In the genomic region with DNA sequence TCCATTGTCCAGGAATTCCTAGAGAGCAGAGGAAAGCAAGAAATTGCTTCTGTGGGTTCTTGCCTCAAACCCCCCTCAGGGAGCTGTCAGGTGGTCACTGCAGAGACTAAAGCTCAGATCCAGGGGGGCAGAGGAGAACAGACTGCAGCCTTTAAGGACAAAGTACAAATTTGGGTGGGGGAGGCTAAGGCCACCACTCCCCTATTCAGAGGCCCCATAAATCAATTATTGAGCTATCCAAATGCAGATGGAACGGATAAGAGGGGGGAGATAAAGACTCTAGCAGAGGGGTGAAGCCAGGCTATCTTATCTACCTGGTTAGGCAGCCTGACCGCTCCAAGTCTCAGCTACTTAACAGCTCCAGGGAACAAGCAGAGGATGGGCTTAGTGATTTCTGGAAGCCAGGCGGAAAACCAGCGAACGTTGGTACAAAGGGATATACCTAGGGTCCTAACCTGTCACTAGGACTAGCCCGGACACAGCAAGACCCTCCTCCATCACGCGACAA, we compare ENCODE assay signal across 8 mouse cellular contexts. TPM values are rescaled to one million over a fixed set of nuclear protein-coding genes. Genes with fewer than 3 reads are reported as not detected.
DNase-seq lines count a peak whose midpoint lies in the region; ATAC-seq lines count a peak whose summit lies in the region.

No protein-coding gene starts in this region.

- H3K27ac ChIP-seq in brown adipose tissue, adult 24 weeks (replicated peaks; ENCODE audit: low read depth, low read length) = peak overlapping the region; percentile 85
- peak overlapping the region; percentile 51 for H3K27ac ChIP-seq in hindbrain, embryonic 16.5 days (ENCODE audit: low read depth, low read length)
- peak overlapping the region; percentile 100 for H3K27ac ChIP-seq in midbrain, embryonic 13.5 days

- DNase-seq in kidney, adult 11 months = peak; percentile 44
- DNase-seq in kidney, postnatal 10 days = no peak
- DNase-seq in layer of hippocampus, adult 11-12 months (ENCODE audit: low spot score) = no peak
- DNase-seq in layer of hippocampus, adult 9-11 months = no peak
- no peak for DNase-seq in right cerebral cortex, adult 2 months (ENCODE audit: low spot score in 2 of 2)

- H3K4me2 ChIP-seq in hindbrain, embryonic 16.5 days (ENCODE audit: low read length) = peak overlapping the region; percentile 97
- H3K4me2 ChIP-seq in midbrain, embryonic 13.5 days (replicated peaks) = peak overlapping the region; percentile 97

- no peaks in the 10 kb centered on the region for H3K36me3 ChIP-seq in hindbrain, embryonic 16.5 days (ENCODE audit: control insufficient read depth, insufficient read depth, low read length)
- peaks cover 44% of the 10 kb centered on the region for H3K36me3 ChIP-seq in midbrain, embryonic 13.5 days

- peaks cover 10% of the 10 kb centered on the region for H3K4me1 ChIP-seq in brown adipose tissue, adult 24 weeks (ENCODE audit: control insufficient read depth, insufficient read depth, insufficient read length, low read length)
- H3K4me1 ChIP-seq in hindbrain, embryonic 16.5 days (ENCODE audit: control insufficient read depth, insufficient read depth, low read depth, low read length) = peaks cover 59% of the 10 kb centered on the region
- H3K4me1 ChIP-seq in midbrain, embryonic 13.5 days (replicated peaks) = peaks cover 67% of the 10 kb centered on the region

- H3K4me3 ChIP-seq in brown adipose tissue, adult 24 weeks (ENCODE audit: insufficient read depth, low read depth, low read length) = peak overlapping the region; percentile 56
- peak overlapping the region; percentile 91 for H3K4me3 ChIP-seq in hindbrain, embryonic 16.5 days (ENCODE audit: low read length)
- peak overlapping the region; percentile 96 for H3K4me3 ChIP-seq in midbrain, embryonic 13.5 days (replicated peaks)

- H3K27me3 ChIP-seq in hindbrain, embryonic 16.5 days (replicated peaks; ENCODE audit: control insufficient read depth, insufficient read depth, low read length) = no peaks in the 10 kb centered on the region
- H3K27me3 ChIP-seq in midbrain, embryonic 13.5 days = no peaks in the 10 kb centered on the region

- no peaks in the 10 kb centered on the region for H3K9me3 ChIP-seq in hindbrain, embryonic 16.5 days (ENCODE audit: control insufficient read depth, low read length)
- no peaks in the 10 kb centered on the region for H3K9me3 ChIP-seq in midbrain, embryonic 13.5 days

- peak overlapping the region; percentile 98 for H3K9ac ChIP-seq in hindbrain, embryonic 16.5 days (ENCODE audit: low read depth, low read length)
- peak overlapping the region; percentile 100 for H3K9ac ChIP-seq in midbrain, embryonic 13.5 days (replicated peaks)

- ATAC-seq in hindbrain, embryonic 16.5 days = no peak
- no peak for ATAC-seq in midbrain, embryonic 13.5 days

- 11% methylated on average over 8 of the region's 8 CpGs for WGBS in hindbrain, embryonic 16.5 days
- WGBS in midbrain, embryonic 13.5 days = 19% methylated on average over 8 of the region's 8 CpGs

RNA-seq across cellular contexts. Expression of gene Rhof, which starts 2.4 kb away (rescaled TPM):
- 0.48 and 0.67 TPM in 2 replicates for polyA plus RNA-seq in brown adipose tissue, adult 24 weeks (2012; ENCODE audit: insufficient read depth, insufficient read length, missing spikeins)
- polyA plus RNA-seq in hindbrain, embryonic 16.5 days (2015; fragmentation: Nextera tagmentation; extraction: Ambion mirVana) = 26.6 and 29.7 TPM in 2 replicates
- polyA plus RNA-seq in midbrain, embryonic 13.5 days (2015; fragmentation: Nextera tagmentation; extraction: Ambion mirVana) = 2.6 and 3.3 TPM in 2 replicates

RNA-seq across cellular contexts. Expression of gene Setd1b, which starts 7.1 kb away (rescaled TPM):
- 5.4 and 8.3 TPM in 2 replicates for polyA plus RNA-seq in brown adipose tissue, adult 24 weeks (2012; ENCODE audit: insufficient read depth, insufficient read length, missing spikeins)
- 9.5 and 9.8 TPM in 2 replicates for polyA plus RNA-seq in hindbrain, embryonic 16.5 days (2015; fragmentation: Nextera tagmentation; extraction: Ambion mirVana)
- 13.3 and 14.1 TPM in 2 replicates for polyA plus RNA-seq in midbrain, embryonic 13.5 days (2015; fragmentation: Nextera tagmentation; extraction: Ambion mirVana)

RNA-seq across cellular contexts. Expression of gene Psmd9, which starts 34.3 kb away (rescaled TPM):
- polyA plus RNA-seq in brown adipose tissue, adult 24 weeks (2012; ENCODE audit: insufficient read depth, insufficient read length, missing spikeins) = 18.4 and 19.5 TPM in 2 replicates
- 77.2 and 89.4 TPM in 2 replicates for polyA plus RNA-seq in hindbrain, embryonic 16.5 days (2015; fragmentation: Nextera tagmentation; extraction: Ambion mirVana)
- 72.2 and 74.0 TPM in 2 replicates for polyA plus RNA-seq in midbrain, embryonic 13.5 days (2015; fragmentation: Nextera tagmentation; extraction: Ambion mirVana)

RNA-seq across cellular contexts. Expression of gene Hpd, which starts 47.6 kb away (rescaled TPM):
- 1.7 TPM in 2 replicates for polyA plus RNA-seq in brown adipose tissue, adult 24 weeks (2012; ENCODE audit: insufficient read depth, insufficient read length, missing spikeins)
- not detected in 2 replicates for polyA plus RNA-seq in hindbrain, embryonic 16.5 days (2015; fragmentation: Nextera tagmentation; extraction: Ambion mirVana)
- not detected in 2 replicates for polyA plus RNA-seq in midbrain, embryonic 13.5 days (2015; fragmentation: Nextera tagmentation; extraction: Ambion mirVana)
